Comparison of ENCODE assay signal across 36 mouse cellular contexts in the genomic region with DNA sequence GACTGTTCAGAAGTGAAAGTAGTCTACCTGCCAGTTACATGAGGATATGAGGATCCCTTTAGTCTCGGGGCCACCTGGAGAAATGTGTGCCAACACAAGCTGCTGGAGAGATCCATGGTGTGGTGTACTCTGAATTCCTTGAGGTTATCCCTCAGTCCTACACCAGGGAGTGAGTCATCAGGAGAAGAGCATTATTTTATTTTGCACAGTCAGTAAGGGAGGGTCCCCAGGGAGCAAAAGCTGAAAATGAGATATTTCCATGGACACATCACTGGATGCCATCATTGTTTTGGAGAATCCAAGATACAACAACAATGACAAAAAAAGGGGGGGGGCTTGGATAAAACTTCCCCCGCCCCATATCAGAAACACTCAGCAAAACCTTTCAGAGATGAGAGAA. TPM values are rescaled to one million over a fixed set of nuclear protein-coding genes. Genes with fewer than 3 reads are reported as not detected.
DNase-seq lines count a peak whose midpoint lies in the region; ATAC-seq and TF ChIP-seq lines count a peak whose summit lies in the region.
"Had no signal": no experiment of that assay in that cellular context is flagged by ENCODE, and none has a peak within 500 bp of the region (broad histone marks: within the 10 kb centered on the region; RNA-seq: fewer than 3 reads in every experiment).

No protein-coding gene starts in this region.

- peaks cover 35% of the 10 kb centered on the region for H3K4me1 ChIP-seq in megakaryocyte, embryonic 14.5 days
- peaks cover 15% of the 10 kb centered on the region for H3K4me1 ChIP-seq in embryonic facial prominence, embryonic 10.5 days

- peak; percentile 29 for DNase-seq in cerebellum, adult 9-10 months
- DNase-seq in cerebellum, postnatal 36 days: no peak
- DNase-seq in neural tube, embryonic 10.5 days (ENCODE audit: extremely low spot score, low spot score): no peak
- no peak for DNase-seq in embryonic facial prominence, embryonic 10.5 days (ENCODE audit: low spot score)
- DNase-seq: adrenal gland, postnatal 10 days; adrenal gland, postnatal 36 days; cerebellum, adult 18-20 months; cerebellum, adult 9-11 months; cerebellum, postnatal 25 days; embryo, embryonic 11 days; forebrain, postnatal 0 days; gastrocnemius, postnatal 36 days; heart, postnatal 10 days; heart, postnatal 36 days had no signal

- H3K4me2 ChIP-seq in myocyte (ENCODE audit: low read depth): peak overlapping the region; percentile 52
- H3K4me2 ChIP-seq: forebrain, embryonic 13.5 days; heart, embryonic 12.5 days; heart, embryonic 15.5 days; hindbrain, embryonic 13.5 days; intestine, embryonic 15.5 days had no signal

- WGBS in embryonic facial prominence, embryonic 10.5 days: 88% methylated on average over 2 of the region's 2 CpGs

- peak overlapping the region; percentile 10 for H3K4me3 ChIP-seq in megakaryocyte, embryonic 14.5 days (replicated peaks)
- H3K4me3 ChIP-seq in myocyte: no peak overlapping the region
- H3K4me3 ChIP-seq in embryonic facial prominence, embryonic 10.5 days: no peak overlapping the region
- H3K4me3 ChIP-seq: forebrain, embryonic 10.5 days; forebrain, embryonic 13.5 days; heart, embryonic 12.5 days; heart, embryonic 15.5 days; hindbrain, embryonic 10.5 days; hindbrain, embryonic 13.5 days; intestine, embryonic 15.5 days had no signal

- no peak for TF ChIP-seq POLR2A in myocyte (IDR thresholded peaks at IDR 0.05; ENCODE audit: insufficient read length, low read depth)

- no peaks in the 10 kb centered on the region for H3K36me3 ChIP-seq in megakaryocyte, embryonic 14.5 days (replicated peaks; ENCODE audit: low read length)
- H3K36me3 ChIP-seq in myocyte (ENCODE audit: control insufficient read depth, insufficient read depth): no peaks in the 10 kb centered on the region
- no peaks in the 10 kb centered on the region for H3K36me3 ChIP-seq in embryonic facial prominence, embryonic 10.5 days (replicated peaks)
- H3K36me3 ChIP-seq: forebrain, embryonic 10.5 days; heart, embryonic 12.5 days; heart, embryonic 15.5 days; hindbrain, embryonic 10.5 days; hindbrain, embryonic 13.5 days; intestine, embryonic 15.5 days had no signal

- H3K9me3 ChIP-seq in megakaryocyte, embryonic 14.5 days: 0 out of 2 replicates have a peak, but pooled peaks cover 3% of the 10 kb centered on the region
- no peaks in the 10 kb centered on the region for H3K9me3 ChIP-seq in embryonic facial prominence, embryonic 10.5 days
- H3K9me3 ChIP-seq: forebrain, embryonic 10.5 days; forebrain, embryonic 13.5 days; heart, embryonic 12.5 days; heart, embryonic 15.5 days; hindbrain, embryonic 10.5 days; hindbrain, embryonic 13.5 days; intestine, embryonic 15.5 days had no signal

- H3K27me3 ChIP-seq in megakaryocyte, embryonic 14.5 days (replicated peaks): peaks cover 6% of the 10 kb centered on the region
- H3K27me3 ChIP-seq in myocyte (ENCODE audit: control insufficient read depth, insufficient read depth, insufficient read length): no peaks in the 10 kb centered on the region
- H3K27me3 ChIP-seq in embryonic facial prominence, embryonic 10.5 days (replicated peaks; ENCODE audit: low read depth, poor library complexity, severe bottlenecking): no peaks in the 10 kb centered on the region
- H3K27me3 ChIP-seq: forebrain, embryonic 13.5 days; heart, embryonic 12.5 days; heart, embryonic 15.5 days; hindbrain, embryonic 13.5 days; intestine, embryonic 15.5 days; Patski had no signal

- no peak for ATAC-seq in megakaryocyte, adult 5-6 weeks (ENCODE audit: poor library complexity, severe bottlenecking)
- ATAC-seq: CD4-positive, CD25-positive, alpha-beta regulatory T cell, adult 4 months; forebrain, embryonic 13.5 days; forebrain, postnatal 0 days; hindbrain, embryonic 16.5 days; intestine, embryonic 15.5 days; Patski had no signal

- no peak overlapping the region for H3K27ac ChIP-seq in embryonic facial prominence, embryonic 10.5 days (replicated peaks)
- H3K27ac ChIP-seq: forebrain, embryonic 10.5 days; forebrain, embryonic 13.5 days; heart, embryonic 15.5 days; hindbrain, embryonic 10.5 days; hindbrain, embryonic 13.5 days; intestine, embryonic 15.5 days had no signal

- no peak overlapping the region for H3ac ChIP-seq in myocyte (ENCODE audit: control insufficient read depth, insufficient read length)

- no peaks in the 10 kb centered on the region for H3K79me2 ChIP-seq in myocyte (ENCODE audit: control insufficient read depth, insufficient read depth)

TF ChIP-seq in myocyte, 11 proteins besides CTCF, POLR2A, EP300 and RAD21:
- no peak for TF ChIP-seq USF1 (IDR thresholded peaks at IDR 0.05; ENCODE audit: low read depth)
- no peak for TF ChIP-seq CEBPB (IDR thresholded peaks at IDR 0.05; ENCODE audit: insufficient read depth, poor library complexity, severe bottlenecking)
- no peak for TF ChIP-seq SRF (IDR thresholded peaks at IDR 0.05; ENCODE audit: control insufficient read depth, insufficient read length, low read depth)
- no peak for TF ChIP-seq POLR2AphosphoS2 (IDR thresholded peaks at IDR 0.05; ENCODE audit: insufficient read length, low read depth)

RNA-seq across cellular contexts. Expression of gene Fam72a, which starts 24.3 kb away (rescaled TPM):
- 3.6 TPM in 1 of 2 replicates, not detected in the other for polyA plus RNA-seq in megakaryocyte, embryonic 14.5 days (2012; ENCODE audit: insufficient read depth, low replicate concordance)
- 6.6 and 7.0 TPM in 2 replicates for total RNA-seq in megakaryocyte, adult 5-6 weeks (2015)
- total RNA-seq in megakaryocyte, adult 5-6 weeks (2017): 2.8 and 5.2 TPM in 2 replicates
- 1.9 TPM for polyA plus RNA-seq in myocyte (2012; fragmentation: generic; extraction: Trizol)
- polyA plus RNA-seq in embryonic facial prominence, embryonic 10.5 days (2016; fragmentation: Nextera tagmentation; extraction: Ambion mirVana): 4.1 and 4.3 TPM in 2 replicates

RNA-seq across cellular contexts. Expression of gene Srgap2, which starts 24.8 kb away (rescaled TPM):
- 6.7 and 12.2 TPM in 2 replicates for polyA plus RNA-seq in megakaryocyte, embryonic 14.5 days (2012; ENCODE audit: insufficient read depth, low replicate concordance)
- total RNA-seq in megakaryocyte, adult 5-6 weeks (2015): 57.5 and 67.8 TPM in 2 replicates
- total RNA-seq in megakaryocyte, adult 5-6 weeks (2017): 25.7 and 43.9 TPM in 2 replicates
- polyA plus RNA-seq in myocyte (2012; fragmentation: generic; extraction: Trizol): 19.1 TPM
- 17.5 TPM in 2 replicates for polyA plus RNA-seq in embryonic facial prominence, embryonic 10.5 days (2016; fragmentation: Nextera tagmentation; extraction: Ambion mirVana)

RNA-seq across cellular contexts. Expression of gene Avpr1b, which starts 47.1 kb away (rescaled TPM):
- polyA plus RNA-seq in megakaryocyte, embryonic 14.5 days (2012; ENCODE audit: insufficient read depth, low replicate concordance): not detected in 2 replicates
- not detected in 2 replicates for total RNA-seq in megakaryocyte, adult 5-6 weeks (2015)
- not detected in 2 replicates for total RNA-seq in megakaryocyte, adult 5-6 weeks (2017)
- polyA plus RNA-seq in myocyte (2012; fragmentation: generic; extraction: Trizol): not detected
- 0.08 TPM in 1 of 2 replicates, not detected in the other for polyA plus RNA-seq in embryonic facial prominence, embryonic 10.5 days (2016; fragmentation: Nextera tagmentation; extraction: Ambion mirVana)
- total RNA-seq: adrenal gland, adult 18-20 months; adrenal gland, postnatal 36 days; forebrain, postnatal 0 days; gastrocnemius, adult 8-10 months; gastrocnemius, postnatal 36 days; granulocyte monocyte progenitor cell, adult 5-6 weeks; heart, adult 8-10 months; heart, postnatal 10 days; heart, postnatal 36 days; MEL had no signal
- polyA plus RNA-seq: C2C12; CD4-positive, CD25-positive, alpha-beta regulatory T cell, adult 4 months; cortical plate, adult 2 months; embryonic facial prominence, embryonic 11.5 days; forebrain, embryonic 10.5 days; forebrain, embryonic 13.5 days; forebrain, postnatal 0 days; frontal cortex, adult 2 months; heart, embryonic 12.5 days; heart, embryonic 15.5 days; hindbrain, embryonic 10.5 days; hindbrain, embryonic 13.5 days; hindbrain, embryonic 16.5 days; intestine, embryonic 15.5 days; Patski had no signal
